Mouse (Mus musculus): ENCODE data around the gene Gins2.

DNA sequence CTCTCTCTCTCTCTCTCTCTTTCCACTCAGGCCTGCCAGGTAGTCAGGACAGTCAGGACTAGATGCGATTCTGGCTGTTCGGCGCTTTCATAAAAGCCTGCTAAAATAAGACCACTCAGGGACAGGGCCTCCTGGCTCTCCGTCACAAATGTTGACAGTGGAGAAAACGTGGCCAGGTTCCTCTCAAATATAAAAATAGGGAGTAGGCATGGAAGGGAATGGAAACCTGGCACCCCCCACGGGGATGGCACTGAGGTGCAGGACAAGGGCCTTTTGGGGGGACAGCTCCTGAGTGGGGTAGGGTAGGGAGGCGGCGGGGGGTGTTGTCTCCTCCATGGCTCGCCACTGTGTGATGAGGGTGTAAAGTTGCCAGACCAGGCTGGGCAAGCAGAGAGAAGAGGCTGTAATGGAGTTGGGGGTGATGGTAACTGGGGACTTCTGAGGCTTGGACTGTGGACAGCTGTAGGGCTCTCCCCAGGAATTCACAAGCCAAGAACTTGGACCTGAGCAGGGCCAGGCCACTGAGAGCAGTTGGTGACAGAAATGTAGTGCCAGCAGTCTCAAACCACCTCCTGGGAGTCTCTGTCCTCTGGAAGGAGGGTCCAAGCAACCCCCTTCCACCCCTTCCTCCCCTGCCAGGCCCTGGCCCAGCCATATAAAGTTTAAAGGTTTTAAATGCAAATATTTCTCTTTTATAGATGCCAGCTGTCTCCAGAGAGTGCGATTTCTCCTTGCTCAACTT lies 57.2 kb downstream of the Gins2 start:
- TF ChIP-seq POLR2A (IDR thresholded peaks at IDR 0.05; ENCODE audit: borderline replicate concordance, insufficient read depth, low read length) (no peak), CTCF (IDR thresholded peaks at IDR 0.05; ENCODE audit: borderline replicate concordance, insufficient read depth, low read depth, low read length) (no peak)

Data from cerebellum, adult 2 months (tissue).